Mouse (Mus musculus) limb, embryonic 12.5 days (tissue): ENCODE measurements at regions not wholly inside any gene's neighbourhood (a gene's known extent, or its start where the extent isn't known, plus 50 kb on each side); places are given as distances from the start of the nearest gene placed in this dataset.

ENCODE experiments used
- ATAC-seq: fragments of 200-750 bp; cut with Nextera tagmentation; 2 replicates; pipeline ENCODE4 v1.8.0; 2017; ENCODE audit warnings: low read depth, moderate TSS enrichment; ENCODE audit not compliant: insufficient number of reproducible peaks, insufficient read depth, low FRiP score, low TSS enrichment
- H3K27ac ChIP-seq: fragments of 300-500 bp; sonication (generic); 2 replicates; pipeline ENCODE4 v1.5.1; 2016; ENCODE audit warnings: mild to moderate bottlenecking, moderate library complexity
- H3K27me3 ChIP-seq: fragments of 300-500 bp; sonication (generic); 2 replicates; pipeline ENCODE4 v1.6.1; 2016; ENCODE audit warnings: mild to moderate bottlenecking, moderate library complexity
- H3K36me3 ChIP-seq: fragments of 300-500 bp; sonication (generic); 2 replicates; pipeline ENCODE4 v1.6.1; 2016; ENCODE audit warnings: mild to moderate bottlenecking, moderate library complexity
- H3K4me1 ChIP-seq: fragments of 300-500 bp; sonication (generic); replicated peaks from 2 replicates; pipeline ENCODE4 v1.6.1; 2016
- H3K4me2 ChIP-seq: fragments of 300-500 bp; sonication (generic); 2 replicates; pipeline ENCODE4 v1.6.1; 2016; ENCODE audit warnings: mild to moderate bottlenecking, moderate library complexity
- H3K4me3 ChIP-seq: fragments of 300-500 bp; sonication (generic); replicated peaks from 2 replicates; pipeline ENCODE4 v1.5.1; 2016; ENCODE audit warnings: mild to moderate bottlenecking
- H3K9ac ChIP-seq: fragments of 300-500 bp; sonication (generic); replicated peaks from 2 replicates; pipeline ENCODE4 v1.6.1; 2016; ENCODE audit warnings: mild to moderate bottlenecking, moderate library complexity
- H3K9me3 ChIP-seq: fragments of 300-500 bp; sonication (generic); 2 replicates; pipeline ENCODE4 v1.6.1; 2016; ENCODE audit warnings: mild to moderate bottlenecking, moderate library complexity
- WGBS: fragments of 180-500 bp; shearing (Covaris S2); methylation state at CpG from one replicate; pipeline ENCODE4 v1.1.7; 2016; 5-methylcytosine and 5-hydroxymethylcytosine counted together

GRCm38 (mm10) chr17:88202214-88202613 is 137.1 kb upstream of the Fbxo11 start:
- no peak overlapping the region for H3K27ac ChIP-seq
- no peak for ATAC-seq

GRCm38 (mm10) chr17:88209565-88209964 is 144.5 kb upstream of the Fbxo11 start:
- 64% methylated on average over 1 of the region's 1 CpGs for WGBS
- H3K36me3 ChIP-seq: no peaks in the 10 kb centered on the region

More at GRCm38 (mm10) chr17:88202214-88202613, 137.1 kb upstream of the Fbxo11 start:
- no peak overlapping the region for H3K4me3 ChIP-seq
- no peak overlapping the region for H3K9ac ChIP-seq
- no peak overlapping the region for H3K4me2 ChIP-seq
- H3K4me1 ChIP-seq: no peaks in the 10 kb centered on the region
- WGBS: 77% methylated on average over 4 of the region's 4 CpGs
- H3K36me3 ChIP-seq: no peaks in the 10 kb centered on the region
- H3K9me3 ChIP-seq: no peaks in the 10 kb centered on the region
- no peaks in the 10 kb centered on the region for H3K27me3 ChIP-seq

GRCm38 (mm10) chr17:88212121-88212520 is 147.0 kb upstream of the Fbxo11 start:
- ATAC-seq: no peak
- no peak overlapping the region for H3K4me2 ChIP-seq
- no peak overlapping the region for H3K9ac ChIP-seq
- no peaks in the 10 kb centered on the region for H3K9me3 ChIP-seq
- no peaks in the 10 kb centered on the region for H3K4me1 ChIP-seq
- WGBS: 89% methylated on average over 7 of the region's 7 CpGs
- no peak overlapping the region for H3K27ac ChIP-seq
- H3K36me3 ChIP-seq: no peaks in the 10 kb centered on the region
- no peak overlapping the region for H3K4me3 ChIP-seq
- H3K27me3 ChIP-seq: no peaks in the 10 kb centered on the region

More at GRCm38 (mm10) chr17:88209565-88209964, 144.5 kb upstream of the Fbxo11 start:
- Histone ChIP-seq H3K27ac (no peak overlapping the region), H3K27me3 (no peaks in the 10 kb centered on the region), H3K4me1 (no peaks in the 10 kb centered on the region), H3K4me2 (no peak overlapping the region), H3K9me3 (no peaks in the 10 kb centered on the region), H3K9ac (no peak overlapping the region), H3K4me3 (no peak overlapping the region)
- no peak for ATAC-seq

- Histone ChIP-seq H3K9me3 (no peaks in the 10 kb centered on the region), H3K4me1 (no peaks in the 10 kb centered on the region), H3K27ac (no peak overlapping the region), H3K36me3 (no peaks in the 10 kb centered on the region), H3K4me2 (no peak overlapping the region), H3K9ac (no peak overlapping the region), H3K27me3 (no peaks in the 10 kb centered on the region), H3K4me3 (no peak overlapping the region)
- WGBS: 85% methylated on average over 9 of the region's 9 CpGs
- no peak for ATAC-seq
Measured at GRCm38 (mm10) chr17:88214746-88215145, 149.7 kb upstream of the Fbxo11 start.

- H3K27me3 ChIP-seq: no peaks in the 10 kb centered on the region
- WGBS: 37% methylated on average over 5 of the region's 5 CpGs
- no peak overlapping the region for H3K27ac ChIP-seq
- peaks cover 5% of the 10 kb centered on the region for H3K4me1 ChIP-seq
- no peak overlapping the region for H3K4me3 ChIP-seq
- peaks cover 11% of the 10 kb centered on the region; the same call in 1 of the 2 replicates for H3K9me3 ChIP-seq
- no peak for ATAC-seq
- no peak overlapping the region for H3K9ac ChIP-seq
- no peaks in the 10 kb centered on the region for H3K36me3 ChIP-seq
- no peak overlapping the region for H3K4me2 ChIP-seq
Measured at GRCm38 (mm10) chr17:88222379-88222955, 157.4 kb upstream of the Fbxo11 start.

GRCm38 (mm10) chr17:88240476-88240875 is 175.4 kb upstream of the Fbxo11 start:
- 78% methylated on average over 8 of the region's 8 CpGs for WGBS
- H3K27ac ChIP-seq: no peak overlapping the region
- no peak overlapping the region for H3K4me3 ChIP-seq
- no peaks in the 10 kb centered on the region for H3K4me1 ChIP-seq
- ATAC-seq: no peak
- 0 out of 2 replicates have a peak, but pooled peaks cover 13% of the 10 kb centered on the region for H3K9me3 ChIP-seq
- no peaks in the 10 kb centered on the region for H3K36me3 ChIP-seq
- no peak overlapping the region for H3K9ac ChIP-seq
- H3K4me2 ChIP-seq: no peak overlapping the region
- no peaks in the 10 kb centered on the region for H3K27me3 ChIP-seq

GRCm38 (mm10) chr17:88248625-88249024 is 183.5 kb upstream of the Fbxo11 start:
- no peak for ATAC-seq
- Histone ChIP-seq H3K27me3 (no peaks in the 10 kb centered on the region), H3K4me1 (peaks cover 9% of the 10 kb centered on the region; the same call in 1 of the 2 replicates), H3K4me3 (no peak overlapping the region), H3K27ac (no peak overlapping the region), H3K9ac (no peak overlapping the region), H3K36me3 (no peaks in the 10 kb centered on the region), H3K4me2 (no peak overlapping the region), H3K9me3 (no peaks in the 10 kb centered on the region)
- WGBS: 63% methylated on average over 5 of the region's 5 CpGs

GRCm38 (mm10) chr17:88251949-88252521 is 186.9 kb upstream of the Fbxo11 start:
- no peaks in the 10 kb centered on the region for H3K9me3 ChIP-seq
- H3K4me3 ChIP-seq: peak overlapping the region; percentile 19
- H3K9ac ChIP-seq: no peak overlapping the region
- H3K27me3 ChIP-seq: no peaks in the 10 kb centered on the region
- H3K36me3 ChIP-seq: no peaks in the 10 kb centered on the region
- peaks cover 9% of the 10 kb centered on the region; the same call in 1 of the 2 replicates for H3K4me1 ChIP-seq
- peak overlapping the region; percentile 53 for H3K4me2 ChIP-seq
- H3K27ac ChIP-seq: 0 out of 2 replicates have a peak overlapping the region, but pooled peaks have one; percentile 13
- 10% methylated on average over 17 of the region's 17 CpGs for WGBS
- ATAC-seq: peak; percentile 63

GRCm38 (mm10) chr17:88255744-88256598 is 184.5 kb upstream of the Foxn2 start:
- WGBS: under 1% methylated on average over 40 of the region's 40 CpGs
- Histone ChIP-seq H3K36me3 (no peaks in the 10 kb centered on the region), H3K4me1 (peaks cover 14% of the 10 kb centered on the region; the same call in 1 of the 2 replicates), H3K4me3 (peak overlapping the region; percentile 62), H3K9me3 (no peaks in the 10 kb centered on the region), H3K27me3 (no peaks in the 10 kb centered on the region), H3K4me2 (peak overlapping the region; percentile 85), H3K9ac (peak overlapping the region; percentile 90), H3K27ac (peak overlapping the region; percentile 94)
- ATAC-seq: peak; percentile 65

- H3K4me3 ChIP-seq: peak overlapping the region; percentile 62
- H3K4me2 ChIP-seq: peak overlapping the region; percentile 85
- WGBS: 2% methylated on average over 18 of the region's 18 CpGs
- ATAC-seq: peak; percentile 40
- peak overlapping the region; percentile 94 for H3K27ac ChIP-seq
- H3K4me1 ChIP-seq: peaks cover 9% of the 10 kb centered on the region; the same call in 1 of the 2 replicates
- H3K9me3 ChIP-seq: no peaks in the 10 kb centered on the region
- no peaks in the 10 kb centered on the region for H3K36me3 ChIP-seq
- peak overlapping the region; percentile 90 for H3K9ac ChIP-seq
- H3K27me3 ChIP-seq: no peaks in the 10 kb centered on the region
Measured at GRCm38 (mm10) chr17:88256599-88257544, 183.6 kb upstream of the Foxn2 start.
